Mouse (Mus musculus) bone marrow, adult 2 months (tissue): ENCODE data around the gene Ensa.

Experiments used
- CTCF ChIP-seq: fragments of 200-500 bp; IDR thresholded peaks from 2 replicates; pipeline ENCODE4 v1.5.1; 2011; ENCODE audit warnings: low read length, control low read depth; ENCODE audit not compliant: control insufficient read depth, insufficient read depth
- POLR2A ChIP-seq: fragments of 200-500 bp; IDR thresholded peaks from 2 replicates; pipeline ENCODE4 v1.6.1; 2011; ENCODE audit warnings: low read depth, mild to moderate bottlenecking, control low read depth, low read length, borderline replicate concordance; ENCODE audit not compliant: control insufficient read depth

DNA sequence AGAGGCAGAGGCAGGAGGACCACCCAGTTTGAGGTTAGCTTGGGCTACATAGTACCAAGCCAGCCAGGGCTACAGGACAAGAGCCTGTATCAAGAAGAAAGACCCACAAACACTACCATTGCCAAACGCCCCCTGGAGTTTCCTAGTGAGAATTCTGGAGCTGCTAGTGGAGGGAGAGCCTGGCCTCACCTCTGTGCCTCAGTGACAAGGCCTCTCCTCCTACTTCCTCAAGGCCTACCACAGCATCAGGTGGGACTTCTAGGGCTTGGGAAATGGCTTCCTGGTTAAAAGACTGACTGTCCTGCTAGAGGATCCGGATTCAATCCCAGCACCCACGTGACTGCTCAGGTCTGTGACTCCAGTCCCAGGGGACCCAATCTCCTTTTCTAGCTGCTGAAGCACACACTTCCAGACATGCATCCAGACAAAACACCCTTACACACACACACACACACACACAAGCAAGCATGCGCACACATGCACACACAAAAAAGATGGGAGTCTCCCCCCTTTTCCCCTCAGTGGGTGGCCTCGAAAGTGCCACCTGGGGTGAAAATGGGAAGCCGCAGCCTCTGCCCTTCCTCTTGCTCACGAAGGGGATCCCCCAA lies 27.5 kb downstream of the Ensa start:
- TF ChIP-seq CTCF (peak; percentile 14; the same call in 1 of the 2 replicates), POLR2A (no peak)
